Mouse (Mus musculus) cortical plate, adult 2 months (tissue): ENCODE data around the gene Tmem184a. TPM values are rescaled to one million over a fixed set of nuclear protein-coding genes. Genes with fewer than 3 reads are reported as not detected.
A peak's percentile ranks its signal among the peaks of the same experiment; 100 is the strongest.

Experiments
- H3K27ac ChIP-seq: fragments of 200-500 bp; 2 replicates; pipeline ENCODE4 v1.5.1; 2012; ENCODE audit warnings: low read length, control low read depth, inconsistent platforms; ENCODE audit not compliant: insufficient read depth
- H3K4me1 ChIP-seq: fragments of 200-500 bp; 2 replicates; pipeline ENCODE4 v1.6.1; 2011; ENCODE audit warnings: low read length; ENCODE audit not compliant: control insufficient read depth, insufficient read depth
- H3K4me3 ChIP-seq: fragments of 200-500 bp; 2 replicates; pipeline ENCODE4 v1.5.1; 2011; ENCODE audit warnings: mild to moderate bottlenecking, low read length, control low read depth; ENCODE audit not compliant: insufficient read depth
- CTCF ChIP-seq: fragments of 200-500 bp; IDR thresholded peaks from 2 replicates; pipeline ENCODE4 v1.5.1; 2011; ENCODE audit warnings: mild to moderate bottlenecking, control low read depth, low read length; ENCODE audit not compliant: insufficient read depth; ENCODE audit errors: extremely low read depth
- POLR2A ChIP-seq: fragments of 200-500 bp; IDR thresholded peaks from 2 replicates; pipeline ENCODE4 v1.6.1; 2011; ENCODE audit warnings: mild to moderate bottlenecking, low read length, control low read depth; ENCODE audit not compliant: insufficient read depth; ENCODE audit errors: extremely low read depth
- polyA plus RNA-seq: library from polyadenylated mRNA; depleted of rRNA; stranded (reverse); fragments of >200 nt; gene quantifications from 2 replicates; pipeline ENCODE4 v1.2.3, GENCODE M21; 2012

Tmem184a gene
- polyA plus RNA-seq, 1 experiment, result 0.21 TPM

GRCm38 (mm10) chr5:139796001-139796620 lies 23.6 kb downstream of the Tmem184a start:
- TF ChIP-seq CTCF (no peak), POLR2A (no peak)
- H3K4me1 ChIP-seq, result peaks cover 14% of the 10 kb centered on the region
- no peak overlapping the region for H3K27ac ChIP-seq
- no peak overlapping the region for H3K4me3 ChIP-seq

GRCm38 (mm10) chr5:139794938-139795337 lies 24.8 kb downstream of the Tmem184a start:
- H3K4me1 ChIP-seq, result peaks cover 14% of the 10 kb centered on the region

GRCm38 (mm10) chr5:139794137-139794536 lies 25.6 kb downstream of the Tmem184a start:
- TF ChIP-seq CTCF, result no peak
- no peak for TF ChIP-seq POLR2A
- Histone ChIP-seq H3K4me1 (peaks cover 14% of the 10 kb centered on the region), H3K27ac (no peak overlapping the region), H3K4me3 (no peak overlapping the region)

More at GRCm38 (mm10) chr5:139794938-139795337, 24.8 kb downstream of the Tmem184a start:
- Histone ChIP-seq H3K4me3 (no peak overlapping the region), H3K27ac (no peak overlapping the region)
- TF ChIP-seq CTCF (no peak), POLR2A (no peak)

- H3K4me3 ChIP-seq, result no peak overlapping the region
- TF ChIP-seq POLR2A (no peak), CTCF (no peak)
Measured at GRCm38 (mm10) chr5:139793338-139794089, 26.2 kb downstream of the Tmem184a start.

GRCm38 (mm10) chr5:139792966-139793337 lies 26.8 kb downstream of the Tmem184a start:
- H3K4me1 ChIP-seq, result peaks cover 13% of the 10 kb centered on the region
- H3K27ac ChIP-seq, result no peak overlapping the region
- no peak overlapping the region for H3K4me3 ChIP-seq
- TF ChIP-seq POLR2A (no peak), CTCF (no peak)

More at GRCm38 (mm10) chr5:139793338-139794089, 26.2 kb downstream of the Tmem184a start:
- H3K27ac ChIP-seq, result no peak overlapping the region
- H3K4me1 ChIP-seq, result peaks cover 14% of the 10 kb centered on the region

- peak overlapping the region; percentile 44 for H3K4me3 ChIP-seq
- no peak overlapping the region for H3K27ac ChIP-seq
- H3K4me1 ChIP-seq, result peaks cover 7% of the 10 kb centered on the region
- TF ChIP-seq POLR2A, result no peak
- TF ChIP-seq CTCF, result no peak
Measured at GRCm38 (mm10) chr5:139792159-139792775, 27.4 kb downstream of the Tmem184a start.

GRCm38 (mm10) chr5:139791227-139792158 lies 28.2 kb downstream of the Tmem184a start, which contains the start of gene Mafk:
TSS of gene Mafk (plus strand) at chr5:139791513.
- Histone ChIP-seq H3K4me1 (peaks cover 5% of the 10 kb centered on the region), H3K27ac (peak within 1 kb of the TSS; percentile 47), H3K4me3 (peak within 1 kb of the TSS; percentile 44)
- TF ChIP-seq POLR2A (peak; percentile 50; the same call in 1 of the 2 replicates), CTCF (no peak)

- H3K4me1 ChIP-seq, result peaks cover 5% of the 10 kb centered on the region
- TF ChIP-seq CTCF (no peak), POLR2A (no peak)
- H3K27ac ChIP-seq, result no peak overlapping the region
Measured at GRCm38 (mm10) chr5:139789466-139789865, 30.3 kb downstream of the Tmem184a start.

GRCm38 (mm10) chr5:139781406-139781805 lies 38.3 kb downstream of the Tmem184a start:
- no peak overlapping the region for H3K27ac ChIP-seq
- H3K4me3 ChIP-seq, result no peak overlapping the region
- TF ChIP-seq POLR2A (no peak), CTCF (no peak)
- no peaks in the 10 kb centered on the region for H3K4me1 ChIP-seq

More at GRCm38 (mm10) chr5:139789466-139789865, 30.3 kb downstream of the Tmem184a start:
- H3K4me3 ChIP-seq, result no peak overlapping the region
